Mouse (Mus musculus) liver, adult (tissue): ENCODE results near the gene Slc8b1.

Source experiments
- GATA4 ChIP-seq: IDR thresholded peaks from 2 replicates; pipeline ENCODE4 v1.6.1; 2014; ENCODE audit warnings: mild to moderate bottlenecking, low read length; ENCODE audit not compliant: insufficient replicate concordance

The Slc8b1 gene

DNA sequence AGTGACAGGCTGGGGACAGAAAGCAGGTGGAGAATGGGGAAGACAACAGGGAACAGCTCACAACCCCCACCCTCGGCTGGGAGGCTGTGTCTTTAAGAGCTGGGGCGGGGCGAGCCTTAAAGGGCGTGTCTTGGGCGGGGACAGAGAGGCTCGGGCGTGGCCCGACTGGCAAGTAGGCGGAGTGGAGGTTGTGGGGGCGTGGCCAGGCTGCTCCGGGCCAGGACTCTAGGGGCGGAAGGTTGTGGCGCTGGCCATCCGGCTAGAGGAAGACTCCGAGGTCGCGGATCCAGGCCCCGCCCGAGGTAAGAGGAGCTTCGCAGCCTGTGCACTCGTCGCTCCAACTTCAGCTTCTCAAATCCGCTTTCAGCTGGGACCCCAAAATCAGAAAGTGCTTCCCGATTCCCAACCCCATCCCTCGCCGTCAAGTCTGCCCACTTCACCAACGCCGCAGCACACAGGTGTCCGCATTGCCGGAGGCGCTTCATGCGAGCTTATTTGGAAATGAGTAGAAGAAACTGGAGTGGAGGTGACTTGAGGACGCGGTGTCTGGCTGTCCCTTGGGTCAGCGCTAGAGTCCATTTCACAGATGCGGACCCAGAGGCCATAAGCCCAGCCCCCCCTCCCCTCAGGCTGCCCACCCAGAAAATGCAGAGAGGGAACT lies at the start of gene Slc8b1:
Slc8b1 (plus strand) TSS at position 187 of the 661 bp plus-strand sequence.
- no peak for TF ChIP-seq GATA4

DNA sequence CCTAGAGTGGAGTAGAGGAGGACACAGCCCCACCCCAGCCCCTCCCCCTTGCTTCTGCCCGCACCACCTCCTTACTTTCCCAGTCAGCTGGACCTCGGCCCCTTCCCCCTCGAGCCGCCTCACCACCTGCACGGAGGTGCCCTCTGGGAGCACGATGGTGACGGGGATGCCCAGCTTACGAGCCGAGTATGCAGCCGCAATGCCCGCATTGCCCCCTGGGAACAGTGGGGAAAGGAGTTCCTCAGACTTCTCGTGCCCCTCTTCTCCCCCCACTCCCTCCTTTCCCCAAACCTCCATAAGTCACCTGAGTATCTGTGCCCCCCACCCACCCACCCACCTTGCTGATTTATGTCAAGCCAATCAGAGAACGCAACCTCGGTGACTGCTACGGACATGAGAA lies 49.1 kb upstream of the Slc8b1 start:
- TF ChIP-seq GATA4, result no peak

DNA sequence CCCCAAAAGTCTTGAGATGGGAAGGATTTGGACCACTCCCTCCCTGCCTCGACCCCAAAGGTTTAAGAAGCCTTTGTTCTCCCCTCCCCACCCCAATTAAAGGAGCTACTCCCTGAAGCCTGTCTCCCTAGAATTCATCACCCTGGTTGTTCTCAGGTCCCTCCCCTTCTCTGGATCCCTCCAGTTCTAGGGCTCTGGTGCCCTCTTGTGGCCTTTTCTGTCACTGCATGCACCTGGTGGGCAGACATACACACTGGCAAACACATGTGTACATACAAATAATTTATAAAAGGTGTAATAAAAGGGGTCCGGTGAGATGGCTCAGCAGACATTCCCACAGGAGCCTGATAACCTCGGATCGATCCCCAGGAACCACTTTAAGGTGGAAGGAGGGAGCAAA lies 46.6 kb upstream of the Slc8b1 start:
- TF ChIP-seq GATA4, result no peak

DNA sequence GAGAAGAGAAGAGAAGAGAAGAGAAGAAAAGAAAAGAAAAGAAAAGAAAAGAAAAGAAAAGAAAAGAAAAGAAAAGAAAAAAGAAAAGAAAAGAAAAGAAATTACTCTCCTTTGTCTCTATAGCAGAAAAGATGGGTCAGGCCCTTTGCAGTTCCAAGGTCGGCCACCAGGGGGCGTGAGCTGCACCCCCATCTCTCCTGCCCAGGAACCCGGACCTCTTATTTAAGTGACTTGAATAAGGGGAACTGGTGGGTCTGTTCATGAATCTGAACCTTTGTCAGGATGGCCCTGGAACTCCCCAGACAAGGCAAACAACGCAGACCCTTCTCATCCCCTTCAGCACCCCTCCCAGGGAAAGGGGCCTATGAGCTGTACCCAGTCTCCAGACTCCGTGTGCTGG lies 45.9 kb upstream of the Slc8b1 start:
- no peak for TF ChIP-seq GATA4

DNA sequence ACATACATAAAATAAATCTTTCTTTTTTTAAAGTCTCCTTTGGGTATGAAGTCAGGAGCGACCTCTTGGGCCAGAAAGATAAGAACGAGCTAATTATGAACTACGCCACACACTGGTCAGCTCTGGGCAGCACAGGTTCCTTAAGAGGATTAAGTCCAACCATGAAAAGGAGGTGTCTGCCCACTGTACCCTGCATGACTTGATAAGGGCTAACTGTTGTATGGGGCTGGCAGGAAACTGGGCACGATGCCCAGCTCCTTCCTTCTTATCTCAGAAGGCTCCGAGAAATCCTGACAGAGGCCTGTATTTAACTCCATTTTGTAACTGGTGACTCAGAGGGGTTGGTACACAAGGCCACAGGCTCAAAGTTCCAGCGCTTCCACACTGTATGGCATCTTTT lies 45.1 kb upstream of the Slc8b1 start:
- TF ChIP-seq GATA4, result 0 out of 2 replicates have a peak, but pooled peaks have one; percentile 32

DNA sequence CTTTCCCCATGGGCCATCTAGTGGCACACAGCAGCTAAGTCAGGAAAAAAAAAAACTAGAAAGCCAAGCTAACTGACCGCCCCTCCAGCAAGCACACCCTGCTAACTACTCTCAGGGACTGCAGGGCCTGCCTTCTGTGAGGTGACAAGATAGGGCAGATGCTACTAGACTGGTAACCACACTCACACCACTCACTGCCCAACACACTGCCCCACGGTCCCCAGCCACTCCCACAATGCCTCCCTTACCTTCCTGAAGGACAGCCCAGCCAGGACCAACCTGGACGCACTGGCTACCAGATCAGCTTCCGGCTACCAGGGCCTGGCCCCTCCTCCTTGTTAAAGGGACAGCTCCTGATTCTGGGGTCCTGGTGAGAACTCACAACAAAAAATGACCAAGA lies 43.9 kb upstream of the Slc8b1 start:
- TF ChIP-seq GATA4, result no peak

DNA sequence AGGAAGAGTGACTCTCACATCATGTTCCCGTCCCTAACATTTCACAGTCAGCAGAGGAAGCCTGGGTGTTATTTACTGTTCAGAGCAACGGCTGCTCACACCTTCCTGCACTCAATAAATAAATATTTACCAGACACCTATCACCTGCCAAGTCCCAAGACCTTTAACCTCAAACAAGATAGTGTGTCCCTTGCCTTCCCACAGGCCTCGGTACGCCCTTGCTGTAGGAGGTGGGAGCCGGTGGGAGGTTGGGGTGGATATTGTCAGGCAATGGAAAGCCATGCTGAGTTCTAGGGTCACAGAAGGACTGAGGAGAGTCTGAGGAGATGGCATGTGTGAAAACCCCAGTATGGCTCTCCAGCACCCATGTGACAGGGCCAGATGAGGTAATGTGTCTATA lies 42.6 kb upstream of the Slc8b1 start:
- peak; percentile 84 for TF ChIP-seq GATA4

DNA sequence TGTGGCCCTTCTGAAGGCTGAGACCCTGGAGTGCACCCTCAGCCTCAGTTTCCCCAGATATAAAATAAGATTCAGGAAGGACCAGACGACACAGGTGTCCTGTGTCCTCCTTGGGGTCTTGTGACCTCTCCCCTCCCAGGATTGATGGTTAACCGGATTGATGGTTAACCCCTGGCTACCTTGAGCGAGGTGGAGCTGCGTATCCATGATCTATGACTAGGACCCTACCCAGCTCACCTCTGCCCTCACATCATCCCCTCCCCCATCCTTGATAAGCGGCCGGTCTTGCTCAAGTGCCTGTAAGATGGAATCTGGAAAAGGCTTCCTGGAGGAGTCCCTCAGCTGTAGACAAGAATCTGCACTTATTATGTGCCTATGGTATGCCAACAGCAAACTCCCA lies 42.1 kb upstream of the Slc8b1 start:
- TF ChIP-seq GATA4, result peak; percentile 6; the same call in 1 of the 2 replicates

DNA sequence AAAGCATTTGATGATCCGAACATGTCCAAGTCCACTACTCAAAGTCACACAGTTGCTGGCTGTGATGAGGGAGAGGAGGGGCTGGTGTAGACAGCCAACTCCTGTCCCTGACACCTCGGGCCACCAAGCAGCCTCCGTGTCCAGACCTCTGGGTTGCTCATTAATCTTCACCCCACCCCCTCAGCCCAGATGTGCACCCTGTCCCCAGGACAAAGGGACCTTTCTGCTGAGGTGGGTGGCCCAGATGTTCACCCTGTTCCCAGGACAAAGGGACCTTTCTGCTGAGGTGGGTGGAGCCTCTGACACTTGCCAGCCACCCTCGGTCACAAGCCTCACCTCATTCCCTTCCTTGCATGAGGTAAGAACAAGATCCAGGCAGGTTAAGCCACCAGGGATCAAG lies 39.4 kb upstream of the Slc8b1 start:
- peak; percentile 17; the same call in 1 of the 2 replicates for TF ChIP-seq GATA4

DNA sequence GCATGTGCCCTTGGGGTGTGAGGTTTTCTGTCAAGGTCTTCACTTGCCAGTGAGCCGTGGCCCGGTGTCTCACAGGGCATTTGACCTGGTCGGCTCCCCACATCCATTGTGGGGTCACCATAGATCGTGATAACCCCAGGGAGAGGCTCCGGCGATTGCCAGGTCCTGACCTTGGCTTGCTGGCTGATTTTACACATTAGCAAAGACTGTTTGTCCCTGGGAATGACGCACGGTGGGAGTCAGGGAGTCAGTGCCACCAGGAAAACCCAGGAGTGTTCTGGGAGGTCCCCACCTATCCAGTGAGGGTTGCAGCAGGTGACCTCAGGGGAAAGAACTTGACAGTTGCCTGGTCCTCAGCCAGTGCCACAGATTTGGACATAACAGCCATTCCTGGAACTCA lies 38.2 kb upstream of the Slc8b1 start, which contains the start of gene Sdsl:
Sdsl (minus strand) TSS at position 41 of the 400 bp plus-strand sequence.
- peak; percentile 65; the same call in 1 of the 2 replicates for TF ChIP-seq GATA4

DNA sequence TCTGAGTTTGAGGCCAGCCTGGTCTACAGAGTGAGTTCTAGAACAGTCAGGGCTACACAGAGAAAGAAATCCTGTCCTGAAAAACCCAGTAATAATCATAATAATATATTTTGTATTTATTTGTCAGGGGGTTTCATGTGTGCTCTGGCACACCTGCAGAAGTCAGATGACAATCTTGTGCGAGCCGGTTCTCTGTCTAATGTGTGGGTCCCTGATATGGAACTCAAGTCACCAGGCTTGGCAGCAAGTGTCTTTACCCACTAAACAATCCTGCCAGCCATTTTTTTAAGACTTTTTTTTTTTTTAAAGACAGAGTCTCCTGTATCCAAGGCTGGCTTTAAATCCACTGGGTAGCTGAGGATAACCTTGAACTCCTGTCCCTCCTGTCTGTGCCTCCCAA lies 37.6 kb upstream of the Slc8b1 start:
- no peak for TF ChIP-seq GATA4

DNA sequence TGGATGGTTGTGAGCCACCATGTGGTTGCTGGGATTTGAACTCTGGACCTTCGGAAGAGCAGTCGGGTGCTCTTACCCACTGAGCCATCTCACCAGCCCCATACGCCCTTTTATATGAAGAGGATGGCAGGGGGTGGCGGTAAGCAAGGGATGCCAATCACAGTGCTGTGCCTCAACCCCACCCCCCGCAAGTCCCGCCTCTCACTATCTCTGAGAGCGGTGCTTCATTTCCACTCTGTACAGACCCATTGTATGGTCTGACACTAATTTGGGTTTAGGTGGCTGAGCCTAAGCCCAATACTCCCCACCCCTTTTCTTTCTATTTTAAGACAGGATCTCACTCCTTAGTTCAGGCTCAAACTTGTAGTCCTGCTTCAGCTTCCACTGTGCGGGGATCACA lies 35.1 kb upstream of the Slc8b1 start:
- TF ChIP-seq GATA4, result no peak

DNA sequence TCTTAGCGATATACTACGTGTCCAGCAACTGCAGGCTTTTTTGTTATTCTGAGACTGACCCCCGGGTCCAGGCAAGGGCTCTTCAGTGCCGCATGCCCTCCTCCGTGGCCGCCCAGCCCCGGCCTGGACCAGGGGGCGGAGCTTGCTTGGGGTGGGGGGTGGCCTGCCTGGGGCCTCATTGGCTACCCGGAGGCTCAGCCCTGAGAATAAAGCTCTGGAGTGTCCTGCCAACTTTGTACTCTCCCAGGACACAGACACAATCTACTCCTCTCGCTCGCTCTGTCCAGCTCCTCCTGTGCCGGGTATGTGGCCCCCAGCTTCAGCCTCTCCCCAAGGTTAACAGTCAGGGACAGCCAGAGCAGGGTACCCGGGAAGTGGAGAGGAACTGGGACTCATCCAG lies 34.7 kb upstream of the Slc8b1 start, which contains the start of gene Sds:
Sds (plus strand) TSS at position 231 of the 400 bp plus-strand sequence.
- TF ChIP-seq GATA4, result no peak

DNA sequence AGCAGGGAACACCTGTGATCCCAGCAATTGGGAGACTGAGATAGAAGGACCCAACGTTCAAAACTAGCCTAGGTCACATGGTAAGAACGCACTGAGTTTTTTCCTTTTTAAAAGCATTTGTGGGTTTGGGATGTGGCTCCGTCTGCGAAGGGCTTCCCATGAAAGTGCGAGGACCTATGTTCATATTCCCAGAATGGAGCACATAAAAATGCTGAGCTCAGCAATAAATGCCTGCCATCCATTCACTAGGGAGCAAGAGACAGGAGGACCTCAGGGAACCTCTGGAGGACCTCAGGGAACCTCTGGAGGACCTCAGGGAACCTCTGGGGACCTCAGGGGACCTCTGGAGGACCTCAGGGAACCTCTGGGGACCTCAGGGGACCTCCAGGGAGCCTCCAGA lies 33.0 kb upstream of the Slc8b1 start:
- TF ChIP-seq GATA4, result no peak

DNA sequence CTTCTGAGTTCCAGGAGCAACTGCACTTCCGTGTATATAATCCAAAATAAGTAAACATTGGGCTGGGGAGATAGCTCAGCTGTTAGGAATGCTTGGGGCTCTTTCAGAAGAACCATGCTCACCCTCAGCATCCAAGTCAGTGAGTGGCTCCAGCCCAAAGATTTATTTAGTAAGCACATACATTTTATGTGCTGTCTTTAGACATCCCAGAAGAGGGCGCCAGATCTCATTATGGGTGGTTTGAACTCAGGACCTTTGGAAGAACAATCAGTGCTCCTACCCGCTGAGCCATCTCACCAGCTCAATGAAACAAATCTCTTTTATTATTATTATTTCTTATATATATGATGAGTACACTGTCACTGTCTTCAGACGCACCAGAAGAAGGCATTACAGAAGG lies 31.4 kb upstream of the Slc8b1 start:
- no peak for TF ChIP-seq GATA4

DNA sequence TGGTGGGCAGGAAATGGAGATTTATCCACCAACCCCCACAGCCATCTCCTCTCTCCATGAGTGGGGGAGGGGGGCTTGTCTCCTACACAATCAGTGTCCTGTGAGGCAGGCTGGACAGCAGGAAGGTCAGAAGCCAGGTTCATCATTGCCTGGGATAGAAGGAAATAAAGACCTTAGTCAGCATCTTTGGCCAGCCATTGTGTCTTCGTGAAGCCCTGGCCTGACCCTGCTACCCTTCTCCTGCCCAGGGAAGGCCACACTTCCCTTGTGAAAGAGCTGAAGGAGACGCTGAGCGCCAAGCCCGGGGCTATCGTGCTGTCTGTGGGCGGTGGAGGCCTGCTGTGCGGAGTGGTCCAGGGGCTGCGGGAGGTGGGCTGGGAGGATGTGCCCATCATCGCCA lies 29.8 kb upstream of the Slc8b1 start:
- no peak for TF ChIP-seq GATA4

DNA sequence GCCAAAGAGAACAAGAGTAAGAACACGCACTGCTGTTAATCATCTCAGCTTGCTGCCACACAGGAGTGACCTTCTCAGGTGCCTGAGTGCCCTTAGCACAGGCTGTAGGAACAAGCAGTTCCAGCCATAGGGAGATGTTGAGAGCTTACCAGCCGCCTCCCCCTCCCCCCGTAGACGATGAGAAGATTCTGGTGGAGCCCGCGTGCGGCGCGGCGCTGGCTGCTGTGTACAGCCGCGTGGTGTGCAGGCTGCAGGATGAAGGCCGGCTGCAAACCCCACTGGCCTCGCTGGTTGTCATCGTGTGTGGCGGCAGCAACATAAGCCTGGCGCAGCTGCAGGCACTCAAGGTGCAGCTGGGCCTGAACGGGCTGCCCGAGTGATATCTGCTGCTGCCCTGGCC lies 27.6 kb upstream of the Slc8b1 start:
- TF ChIP-seq GATA4, result no peak
